Comparison of ENCODE assay signal across 8 mouse cellular contexts in the genomic region with DNA sequence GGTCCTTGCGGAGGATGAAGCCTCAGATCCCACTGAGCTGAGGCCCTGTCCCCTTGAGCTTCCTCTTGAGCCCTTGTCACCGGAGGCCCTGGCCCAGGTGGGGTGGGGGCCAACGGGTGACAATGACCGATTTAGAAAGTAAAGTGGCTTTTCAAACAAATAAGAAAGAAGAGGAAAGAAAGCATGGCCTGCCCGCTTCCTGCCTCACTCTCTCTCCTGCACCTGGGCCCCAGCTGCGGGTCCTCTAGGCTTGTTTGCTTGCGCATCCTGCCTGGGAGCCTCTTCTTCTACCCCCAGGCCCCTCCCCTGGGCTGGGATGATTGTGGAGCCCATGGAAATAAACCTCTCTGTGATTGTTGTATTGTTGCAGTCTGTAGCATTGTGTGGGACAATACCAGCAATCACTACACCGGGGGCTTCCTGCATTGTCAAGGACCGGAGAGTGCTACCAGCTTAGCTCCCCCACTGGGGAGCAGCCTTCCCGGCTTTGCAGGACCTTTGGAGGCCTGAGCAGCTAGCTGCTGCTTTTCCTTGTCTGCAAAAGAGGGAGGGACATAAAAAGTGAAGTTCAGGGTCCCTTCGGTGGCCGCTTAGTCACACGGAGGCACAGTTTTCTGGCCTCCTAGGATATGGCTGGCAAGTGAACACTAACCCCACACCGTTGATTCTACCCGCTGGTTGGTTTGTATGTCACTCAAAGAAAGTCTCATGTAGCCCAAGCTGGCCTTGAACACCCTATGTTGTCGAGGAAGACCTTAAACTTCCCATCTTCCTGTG. TPM values are rescaled to one million over a fixed set of nuclear protein-coding genes. Genes with fewer than 3 reads are reported as not detected.
DNase-seq lines count a peak whose midpoint lies in the region; ATAC-seq and TF ChIP-seq lines count a peak whose summit lies in the region.

No protein-coding gene starts in this region.

- 0 out of 2 replicates have a peak, but pooled peaks cover 6% of the 10 kb centered on the region for H3K4me1 ChIP-seq in intestine, embryonic 14.5 days (replicated peaks; ENCODE audit: control insufficient read depth, insufficient read depth, low read length)
- no peaks in the 10 kb centered on the region for H3K4me1 ChIP-seq in intestine, postnatal 0 days (replicated peaks; ENCODE audit: control insufficient read depth, insufficient read depth, low read length)
- peaks cover 24% of the 10 kb centered on the region for H3K4me1 ChIP-seq in embryonic facial prominence, embryonic 10.5 days
- peaks cover 8% of the 10 kb centered on the region; the same call in 1 of the 2 replicates for H3K4me1 ChIP-seq in small intestine, adult 2 months (ENCODE audit: control insufficient read depth, insufficient read depth, insufficient read length, low read length)
- H3K4me1 ChIP-seq in forebrain, embryonic 11.5 days (replicated peaks; ENCODE audit: control insufficient read depth, insufficient read depth, low read length): peaks cover 7% of the 10 kb centered on the region

- no peak for ATAC-seq in intestine, embryonic 14.5 days (replicated peaks; ENCODE audit: low FRiP score, low TSS enrichment, low read depth)
- no peak for ATAC-seq in intestine, postnatal 0 days
- no peak for ATAC-seq in forebrain, embryonic 11.5 days (replicated peaks; ENCODE audit: low FRiP score)

- no peak for TF ChIP-seq CTCF in intestine, postnatal 0 days (IDR thresholded peaks at IDR 0.05; ENCODE audit: low read depth)
- no peak for TF ChIP-seq CTCF in small intestine, adult 2 months (IDR thresholded peaks at IDR 0.05; ENCODE audit: extremely low read depth, insufficient read length, insufficient replicate concordance, low read depth, low read length)

- H3K27ac ChIP-seq in intestine, embryonic 14.5 days (ENCODE audit: low read depth): peak overlapping the region; percentile 38
- H3K27ac ChIP-seq in intestine, postnatal 0 days (ENCODE audit: low read depth, low read length): no peak overlapping the region
- peak overlapping the region; percentile 72 for H3K27ac ChIP-seq in embryonic facial prominence, embryonic 10.5 days (replicated peaks)
- peak overlapping the region; percentile 2; the same call in 1 of the 2 replicates for H3K27ac ChIP-seq in small intestine, adult 2 months (ENCODE audit: insufficient read depth, low read depth, low read length)
- no peak overlapping the region for H3K27ac ChIP-seq in forebrain, embryonic 11.5 days (ENCODE audit: low read depth, low read length)

- no peaks in the 10 kb centered on the region for H3K36me3 ChIP-seq in intestine, embryonic 14.5 days (ENCODE audit: control insufficient read depth, insufficient read depth, low read length)
- H3K36me3 ChIP-seq in intestine, postnatal 0 days (ENCODE audit: control insufficient read depth, insufficient read depth): no peaks in the 10 kb centered on the region
- H3K36me3 ChIP-seq in embryonic facial prominence, embryonic 10.5 days (replicated peaks): no peaks in the 10 kb centered on the region
- H3K36me3 ChIP-seq in small intestine, adult 2 months (ENCODE audit: control insufficient read depth, insufficient read depth, low read length): no peaks in the 10 kb centered on the region
- no peaks in the 10 kb centered on the region for H3K36me3 ChIP-seq in forebrain, embryonic 11.5 days (ENCODE audit: control insufficient read depth, insufficient read depth, low read length)

- no peaks in the 10 kb centered on the region for H3K27me3 ChIP-seq in intestine, embryonic 14.5 days (replicated peaks; ENCODE audit: control insufficient read depth, insufficient read depth, low read length)
- no peaks in the 10 kb centered on the region for H3K27me3 ChIP-seq in intestine, postnatal 0 days (replicated peaks; ENCODE audit: control insufficient read depth, insufficient read depth, low read length)
- no peaks in the 10 kb centered on the region for H3K27me3 ChIP-seq in embryonic facial prominence, embryonic 10.5 days (replicated peaks; ENCODE audit: low read depth, poor library complexity, severe bottlenecking)
- no peaks in the 10 kb centered on the region for H3K27me3 ChIP-seq in small intestine, adult 2 months (ENCODE audit: control insufficient read depth, insufficient read depth, low read length)
- H3K27me3 ChIP-seq in forebrain, embryonic 11.5 days (ENCODE audit: control insufficient read depth, insufficient read depth, low read length): no peaks in the 10 kb centered on the region

- TF ChIP-seq POLR2A in small intestine, adult 2 months (IDR thresholded peaks at IDR 0.05; ENCODE audit: low read depth, low read length): no peak

- no peak overlapping the region for H3K4me3 ChIP-seq in intestine, embryonic 14.5 days (ENCODE audit: low read depth, low read length)
- no peak overlapping the region for H3K4me3 ChIP-seq in intestine, postnatal 0 days (ENCODE audit: low read depth, low read length)
- H3K4me3 ChIP-seq in embryonic facial prominence, embryonic 10.5 days: no peak overlapping the region
- H3K4me3 ChIP-seq in small intestine, adult 2 months (ENCODE audit: low read depth, low read length): no peak overlapping the region
- H3K4me3 ChIP-seq in forebrain, embryonic 11.5 days (ENCODE audit: low read depth, low read length): no peak overlapping the region

- WGBS in intestine, embryonic 14.5 days: 43% methylated on average over 16 of the region's 16 CpGs
- WGBS in intestine, postnatal 0 days: 57% methylated on average over 16 of the region's 16 CpGs
- WGBS in embryonic facial prominence, embryonic 10.5 days: 39% methylated on average over 16 of the region's 16 CpGs
- WGBS in small intestine, adult 2 months: 73% methylated on average over 16 of the region's 16 CpGs
- 35% methylated on average over 16 of the region's 16 CpGs for WGBS in forebrain, embryonic 11.5 days

- H3K9me3 ChIP-seq in intestine, embryonic 14.5 days (ENCODE audit: control insufficient read depth, low read length): 0 out of 2 replicates have a peak, but pooled peaks cover 3% of the 10 kb centered on the region
- no peaks in the 10 kb centered on the region for H3K9me3 ChIP-seq in intestine, postnatal 0 days (ENCODE audit: control insufficient read depth)
- no peaks in the 10 kb centered on the region for H3K9me3 ChIP-seq in embryonic facial prominence, embryonic 10.5 days
- H3K9me3 ChIP-seq in forebrain, embryonic 11.5 days (ENCODE audit: control insufficient read depth, low read length): peaks cover 3% of the 10 kb centered on the region

- H3K9ac ChIP-seq in intestine, embryonic 14.5 days (ENCODE audit: low read length): no peak overlapping the region
- H3K9ac ChIP-seq in intestine, postnatal 0 days (ENCODE audit: low read depth, low read length): no peak overlapping the region
- H3K9ac ChIP-seq in forebrain, embryonic 11.5 days (ENCODE audit: low read length): no peak overlapping the region

- H3K4me2 ChIP-seq in intestine, embryonic 14.5 days (ENCODE audit: low read length): no peak overlapping the region
- no peak overlapping the region for H3K4me2 ChIP-seq in intestine, postnatal 0 days (replicated peaks; ENCODE audit: low read depth)
- no peak overlapping the region for H3K4me2 ChIP-seq in forebrain, embryonic 11.5 days (ENCODE audit: low read depth, low read length, severe bottlenecking)

- DNase-seq in intestine, embryonic 14.5 days (ENCODE audit: low spot score): no peak
- DNase-seq in CD8-positive naive resting alpha-beta T cell, adult 2 months (ENCODE audit: low read depth in 2 of 2, low spot score in 2 of 2): peak; percentile 45 to 62
- DNase-seq in embryonic facial prominence, embryonic 10.5 days (ENCODE audit: low spot score): no peak
- no peak for DNase-seq in retina, embryonic 14.5 days (ENCODE audit: low spot score)
- no peak for DNase-seq in forebrain, embryonic 11.5 days (ENCODE audit: low spot score)
- DNase-seq in kidney, adult 18-20 months: no peak

RNA-seq across cellular contexts. Expression of gene Rpl11, which starts 35.9 kb away (rescaled TPM):
- polyA plus RNA-seq in intestine, embryonic 14.5 days (2014; fragmentation: Nextera tagmentation; extraction: Ambion mirVana): 575 and 596 TPM in 2 replicates
- polyA plus RNA-seq in intestine, postnatal 0 days (2015; fragmentation: Nextera tagmentation; extraction: Ambion mirVana): 268 and 276 TPM in 2 replicates
- 516 and 527 TPM in 2 replicates for polyA plus RNA-seq in embryonic facial prominence, embryonic 10.5 days (2016; fragmentation: Nextera tagmentation; extraction: Ambion mirVana)
- 176 and 224 TPM in 2 replicates for polyA plus RNA-seq in small intestine, adult 2 months (2012; rRNA removed)
- polyA plus RNA-seq in forebrain, embryonic 11.5 days (2014; fragmentation: Nextera tagmentation; extraction: Ambion mirVana): 388 and 392 TPM in 2 replicates

RNA-seq across cellular contexts. Expression of gene Id3, which starts 54.1 kb away (rescaled TPM):
- 325 and 351 TPM in 2 replicates for polyA plus RNA-seq in intestine, embryonic 14.5 days (2014; fragmentation: Nextera tagmentation; extraction: Ambion mirVana)
- 106 and 118 TPM in 2 replicates for polyA plus RNA-seq in intestine, postnatal 0 days (2015; fragmentation: Nextera tagmentation; extraction: Ambion mirVana)
- 593 and 611 TPM in 2 replicates for polyA plus RNA-seq in embryonic facial prominence, embryonic 10.5 days (2016; fragmentation: Nextera tagmentation; extraction: Ambion mirVana)
- 262 and 519 TPM in 2 replicates for polyA plus RNA-seq in small intestine, adult 2 months (2012; rRNA removed)
- 351 and 380 TPM in 2 replicates for polyA plus RNA-seq in forebrain, embryonic 11.5 days (2014; fragmentation: Nextera tagmentation; extraction: Ambion mirVana)

Comparison
In these comparisons a context has a peak if more than half of its experiments do, and no peak if none do; other contexts are left out.
1. H3K27ac ChIP-seq: peak in intestine, embryonic 14.5 days (single experiment), embryonic facial prominence, embryonic 10.5 days (single experiment) and small intestine, adult 2 months (single experiment); none in intestine, postnatal 0 days (single experiment) and forebrain, embryonic 11.5 days (single experiment).
2. DNase-seq: peak in CD8-positive naive resting alpha-beta T cell, adult 2 months (2 of 2); none in intestine, embryonic 14.5 days (single experiment), embryonic facial prominence, embryonic 10.5 days (single experiment), retina, embryonic 14.5 days (single experiment), forebrain, embryonic 11.5 days (single experiment) and kidney, adult 18-20 months (single experiment).